Mouse (Mus musculus) c-Kit-negative CD71-positive TER-119-positive erythroid progenitor cells, embryonic 14.5 days (primary cell): ENCODE data around the gene Ifna11.
"Not testable (repeated sequence)": the region's sequence is repeated elsewhere in the genome, so short reads cannot be mapped to it uniquely, and the experiment has no call there.

Experiments
- DNase-seq: peaks from one replicate; pipeline ENCODE4 v3.0.0-alpha.2; 2013; ENCODE audit warnings: low read depth, low spot score

Gene Ifna11

DNA sequence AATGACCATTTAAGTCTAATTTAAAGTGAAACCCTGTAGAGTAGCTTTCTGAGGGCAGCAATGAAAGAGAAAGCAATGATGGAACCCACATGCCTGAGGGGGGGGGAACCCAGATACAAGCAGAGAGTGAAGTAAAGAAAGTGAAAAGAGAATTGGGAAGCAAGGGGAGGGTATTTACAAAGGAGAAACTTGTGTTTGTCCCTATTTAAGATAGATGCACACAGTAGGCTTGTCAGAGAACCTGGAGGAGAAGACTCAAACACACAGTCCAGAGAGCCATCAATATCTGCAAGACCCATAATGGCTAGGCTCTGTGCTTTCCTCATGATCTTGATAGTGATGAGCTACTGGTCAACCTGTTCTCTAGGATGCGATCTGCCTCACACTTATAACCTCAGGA lies at the start of gene Ifna11:
Gene Ifna11 (plus strand): TSS at position 301 of the 400 bp plus-strand sequence.
- no peak for DNase-seq

DNA sequence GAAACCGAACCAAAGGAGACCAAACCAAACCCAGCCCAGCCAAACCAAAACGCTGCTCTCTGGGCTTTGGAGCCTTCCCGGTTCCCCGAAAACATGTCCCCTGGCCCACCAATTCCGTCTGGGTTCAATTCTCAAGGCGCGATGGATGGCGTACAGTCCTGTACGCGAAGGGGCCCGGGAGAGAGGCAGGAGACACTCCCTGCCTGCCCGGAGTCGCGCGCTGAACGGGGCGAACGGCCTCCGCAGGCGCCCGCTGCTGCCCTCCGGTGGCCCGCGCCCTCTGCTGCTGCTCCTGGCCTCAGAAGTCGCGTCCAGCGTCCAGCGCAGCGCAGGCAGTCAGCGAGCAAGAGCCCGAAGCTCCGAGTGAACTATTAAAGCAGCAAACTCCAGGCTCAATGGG lies 46.2 kb upstream of the Ifna11 start, which contains the start of gene Gm13290:
Gene Gm13290 (plus strand): TSS at position 301 of the 400 bp plus-strand sequence.
- DNase-seq, result not testable (repeated sequence)

GRCm38 (mm10) chr4:88776622-88777021 lies 43.1 kb upstream of the Ifna11 start, which contains the start of gene Gm13289:
Gm13289 (plus strand) TSS chr4:88776922.
- not testable (repeated sequence) for DNase-seq

- DNase-seq, result not testable (repeated sequence)
These were observed 40.2 kb upstream of the Ifna11 start, which contains the start of gene Gm13272 for GRCm38 (mm10) chr4:88779550-88779949. Gm13272 (plus strand) TSS chr4:88779850.

DNA sequence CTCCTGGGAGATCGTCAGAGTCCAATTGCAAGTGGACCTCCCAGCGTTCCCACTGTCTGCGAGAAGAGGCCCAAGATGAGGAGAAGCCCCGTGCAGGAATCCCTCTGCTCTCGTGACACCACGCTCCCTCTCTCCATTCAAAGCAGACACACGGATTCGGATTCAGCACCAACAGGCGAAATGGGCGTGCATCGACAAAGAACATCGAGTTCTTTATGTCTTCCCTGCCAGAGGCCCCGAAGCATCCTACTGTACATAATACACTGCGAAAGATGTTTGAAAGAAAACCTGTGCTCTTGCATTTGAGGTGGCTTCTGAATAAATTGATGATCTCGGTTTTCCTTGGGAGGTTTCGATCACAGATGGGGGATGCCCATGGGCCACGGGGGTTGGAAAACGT lies 39.4 kb upstream of the Ifna11 start:
- not testable (repeated sequence) for DNase-seq

DNA sequence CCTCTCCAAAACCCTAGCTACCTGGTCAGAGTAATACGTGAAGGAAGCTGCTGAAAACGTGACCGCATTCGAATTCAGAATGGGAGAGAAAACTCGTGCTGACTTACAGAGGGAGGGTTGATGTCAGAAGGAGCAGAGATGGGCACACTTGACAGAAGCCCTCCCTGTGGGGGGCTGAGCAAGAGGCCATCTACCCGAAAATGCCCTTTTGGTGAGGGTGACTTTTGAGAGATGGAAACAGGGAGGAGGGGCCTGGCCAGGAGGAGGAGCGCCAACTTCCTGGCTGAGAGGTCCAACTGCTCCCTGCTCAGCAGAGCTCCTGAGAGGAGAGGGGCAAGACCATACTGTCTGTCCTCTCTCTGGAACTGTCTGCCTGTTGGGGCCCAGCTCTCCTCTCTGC lies 37.9 kb upstream of the Ifna11 start, which contains the start of gene Ifnz:
Gene Ifnz (plus strand): TSS at position 301 of the 400 bp plus-strand sequence.
- not testable (repeated sequence) for DNase-seq

DNA sequence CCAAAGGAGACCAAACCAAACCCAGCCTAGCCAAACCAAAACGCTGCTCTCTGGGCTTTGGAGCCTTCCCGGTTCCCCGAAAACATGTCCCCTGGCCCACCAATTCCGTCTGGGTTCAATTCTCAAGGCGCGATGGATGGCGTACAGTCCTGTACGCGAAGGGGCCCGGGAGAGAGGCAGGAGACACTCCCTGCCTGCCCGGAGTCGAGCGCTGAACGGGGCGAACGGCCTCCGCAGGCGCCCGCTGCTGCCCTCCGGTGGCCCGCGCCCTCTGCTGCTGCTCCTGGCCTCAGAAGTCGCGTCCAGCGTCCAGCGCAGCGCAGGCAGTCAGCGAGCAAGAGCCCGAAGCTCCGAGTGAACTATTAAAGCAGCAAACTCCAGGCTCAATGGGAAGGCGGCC lies 37.4 kb upstream of the Ifna11 start:
- DNase-seq, result not testable (repeated sequence)

DNA sequence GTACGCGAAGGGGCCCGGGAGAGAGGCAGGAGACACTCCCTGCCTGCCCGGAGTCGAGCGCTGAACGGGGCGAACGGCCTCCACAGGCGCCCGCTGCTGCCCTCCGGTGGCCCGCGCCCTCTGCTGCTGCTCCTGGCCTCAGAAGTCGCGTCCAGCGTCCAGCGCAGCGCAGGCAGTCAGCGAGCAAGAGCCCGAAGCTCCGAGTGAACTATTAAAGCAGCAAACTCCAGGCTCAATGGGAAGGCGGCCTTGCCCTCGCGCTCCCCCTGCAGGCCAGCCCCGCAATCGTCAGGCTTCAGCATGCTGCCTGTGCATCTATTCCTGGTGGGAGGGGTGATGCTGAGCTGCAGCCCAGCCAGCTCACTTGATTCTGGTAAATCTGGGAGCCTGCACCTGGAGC lies 34.4 kb upstream of the Ifna11 start, which contains the start of gene Gm13276:
Gene Gm13276 (plus strand): TSS at position 301 of the 400 bp plus-strand sequence.
- not testable (repeated sequence) for DNase-seq

GRCm38 (mm10) chr4:88788402-88788801 lies 31.4 kb upstream of the Ifna11 start, which contains the start of gene Gm13277:
Gm13277 (plus strand) TSS chr4:88788632.
- not testable (repeated sequence) for DNase-seq

GRCm38 (mm10) chr4:88791250-88791649 lies 28.5 kb upstream of the Ifna11 start, which contains the start of gene Gm13278:
Gm13278 (plus strand) TSS chr4:88791550.
- not testable (repeated sequence) for DNase-seq

GRCm38 (mm10) chr4:88793936-88794675 lies 25.7 kb upstream of the Ifna11 start, which contains the start of gene Gm13275:
Gm13275 (plus strand) TSS chr4:88794487.
- DNase-seq, result not testable (repeated sequence)

- not testable (repeated sequence) for DNase-seq
These were observed 22.7 kb upstream of the Ifna11 start, which contains the start of gene Gm13279 for GRCm38 (mm10) chr4:88797097-88797496. Gm13279 (plus strand) TSS chr4:88797397.

- not testable (repeated sequence) for DNase-seq
These were observed 20.4 kb upstream of the Ifna11 start, which contains the start of gene Gm13285 for GRCm38 (mm10) chr4:88799365-88799764. Gm13285 (plus strand) TSS chr4:88799665.

DNA sequence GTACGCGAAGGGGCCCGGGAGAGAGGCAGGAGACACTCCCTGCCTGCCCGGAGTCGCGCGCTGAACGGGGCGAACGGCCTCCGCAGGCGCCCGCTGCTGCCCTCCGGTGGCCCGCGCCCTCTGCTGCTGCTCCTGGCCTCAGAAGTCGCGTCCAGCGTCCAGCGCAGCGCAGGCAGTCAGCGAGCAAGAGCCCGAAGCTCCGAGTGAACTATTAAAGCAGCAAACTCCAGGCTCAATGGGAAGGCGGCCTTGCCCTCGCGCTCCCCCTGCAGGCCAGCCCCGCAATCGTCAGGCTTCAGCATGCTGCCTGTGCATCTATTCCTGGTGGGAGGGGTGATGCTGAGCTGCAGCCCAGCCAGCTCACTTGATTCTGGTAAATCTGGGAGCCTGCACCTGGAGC lies 16.8 kb upstream of the Ifna11 start, which contains the start of gene Gm13287:
Gene Gm13287 (plus strand): TSS at position 301 of the 400 bp plus-strand sequence.
- DNase-seq, result not testable (repeated sequence)

GRCm38 (mm10) chr4:88805231-88805630 lies 14.5 kb upstream of the Ifna11 start, which contains the start of gene Gm13288:
Gm13288 (plus strand) TSS chr4:88805531.
- not testable (repeated sequence) for DNase-seq

DNA sequence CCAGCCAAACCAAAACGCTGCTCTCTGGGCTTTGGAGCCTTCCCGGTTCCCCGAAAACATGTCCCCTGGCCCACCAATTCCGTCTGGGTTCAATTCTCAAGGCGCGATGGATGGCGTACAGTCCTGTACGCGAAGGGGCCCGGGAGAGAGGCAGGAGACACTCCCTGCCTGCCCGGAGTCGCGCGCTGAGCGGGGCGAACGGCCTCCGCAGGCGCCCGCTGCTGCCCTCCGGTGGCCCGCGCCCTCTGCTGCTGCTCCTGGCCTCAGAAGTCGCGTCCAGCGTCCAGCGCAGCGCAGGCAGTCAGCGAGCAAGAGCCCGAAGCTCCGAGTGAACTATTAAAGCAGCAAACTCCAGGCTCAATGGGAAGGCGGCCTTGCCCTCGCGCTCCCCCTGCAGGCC lies 14.0 kb upstream of the Ifna11 start:
- DNase-seq, result not testable (repeated sequence)

- no peak for DNase-seq
These were observed 3.8 kb upstream of the Ifna11 start, which contains the start of gene Ifna7 for GRCm38 (mm10) chr4:88815928-88816327. Ifna7 (plus strand) TSS chr4:88816228.

- no peak for DNase-seq
These were observed 3.2 kb downstream of the Ifna11 start for GRCm38 (mm10) chr4:88822995-88823394.

DNA sequence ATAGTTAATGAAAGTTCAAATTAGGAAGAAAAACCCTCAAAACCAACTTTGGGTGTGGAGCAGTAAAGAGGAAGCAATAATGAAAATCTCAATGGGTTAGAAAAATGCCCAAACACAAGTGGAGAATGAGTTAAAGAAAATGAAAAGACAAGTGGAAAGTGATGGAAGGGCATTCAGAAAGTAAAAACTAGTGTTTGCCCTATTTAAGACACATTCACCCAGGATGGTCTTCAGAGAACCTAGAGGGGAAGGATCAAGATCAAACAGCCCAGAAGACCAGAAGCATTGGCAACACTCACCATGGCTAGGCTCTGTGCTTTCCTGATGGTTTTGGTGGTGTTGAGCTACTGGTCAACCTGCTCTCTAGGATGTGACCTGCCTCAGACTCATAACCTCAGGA lies 7.4 kb downstream of the Ifna11 start, which contains the start of gene Ifna6:
Gene Ifna6 (plus strand): TSS at position 301 of the 400 bp plus-strand sequence.
- not testable (repeated sequence) for DNase-seq

DNA sequence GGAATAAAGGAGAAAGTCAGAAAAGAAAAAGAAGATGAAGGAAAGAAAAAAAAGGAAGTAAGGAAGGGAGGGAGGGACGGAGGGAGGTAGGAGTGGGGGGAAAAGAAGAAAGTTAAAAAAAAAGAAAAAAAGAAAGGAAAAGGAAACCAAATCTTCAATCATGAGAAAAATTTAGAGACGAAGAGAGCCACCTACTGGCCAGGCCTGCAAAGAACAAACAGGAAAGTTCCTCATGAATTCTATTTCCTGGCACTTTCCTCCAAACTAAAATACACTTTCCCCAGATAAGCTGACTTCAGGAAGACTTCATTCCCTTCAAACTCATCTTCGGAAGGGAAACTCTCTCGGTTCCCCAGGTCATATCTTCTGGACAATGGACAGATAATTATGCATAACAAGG lies 10.8 kb downstream of the Ifna11 start:
- no peak for DNase-seq

- not testable (repeated sequence) for DNase-seq
These were observed 15.5 kb downstream of the Ifna11 start, which contains the start of gene Ifna5 for GRCm38 (mm10) chr4:88835225-88835624. Ifna5 (plus strand) TSS chr4:88835525.

GRCm38 (mm10) chr4:88838828-88839227 lies 19.1 kb downstream of the Ifna11 start:
- DNase-seq, result no peak
